Mouse (Mus musculus): Measurements from ENCODE around the gene Btbd3. TPM values are rescaled to one million over a fixed set of nuclear protein-coding genes. Genes with fewer than 3 reads are reported as not detected.

Gene Btbd3
- polyA plus RNA-seq, 1 experiment from 2014 or later = 26.6 TPM

- no peak for ATAC-seq (ENCODE audit: low FRiP score)
- Histone ChIP-seq H3K4me1 (replicated peaks) (no peaks in the 10 kb centered on the region), H3K9ac (no peak overlapping the region), H3K4me3 (no peak overlapping the region), H3K9me3 (no peaks in the 10 kb centered on the region), H3K27ac (no peak overlapping the region), H3K27me3 (no peaks in the 10 kb centered on the region), H3K36me3 (no peaks in the 10 kb centered on the region), H3K4me2 (no peak overlapping the region)
- 31% methylated on average over 4 of the region's 4 CpGs for WGBS
Observed at GRCm38 (mm10) chr2:138515531-138515930, 259.2 kb downstream of the Btbd3 start.

- no peaks in the 10 kb centered on the region for H3K27me3 ChIP-seq
- WGBS = 89% methylated on average over 1 of the region's 1 CpGs
- H3K36me3 ChIP-seq = no peaks in the 10 kb centered on the region
Observed at GRCm38 (mm10) chr2:138528461-138528860, 272.1 kb downstream of the Btbd3 start.

GRCm38 (mm10) chr2:138531160-138531967 is 275.0 kb downstream of the Btbd3 start:
- H3K27ac ChIP-seq = no peak overlapping the region
- H3K9me3 ChIP-seq = no peaks in the 10 kb centered on the region
- H3K4me1 ChIP-seq (replicated peaks) = no peaks in the 10 kb centered on the region
- H3K4me2 ChIP-seq = no peak overlapping the region
- H3K9ac ChIP-seq = no peak overlapping the region
- H3K27me3 ChIP-seq = no peaks in the 10 kb centered on the region
- no peak overlapping the region for H3K4me3 ChIP-seq
- 52% methylated on average over 5 of the region's 5 CpGs for WGBS
- ATAC-seq (ENCODE audit: low FRiP score) = no peak
- no peaks in the 10 kb centered on the region for H3K36me3 ChIP-seq

More at GRCm38 (mm10) chr2:138528461-138528860, 272.1 kb downstream of the Btbd3 start:
- Histone ChIP-seq H3K4me1 (replicated peaks) (no peaks in the 10 kb centered on the region), H3K9ac (no peak overlapping the region), H3K4me2 (no peak overlapping the region), H3K4me3 (no peak overlapping the region), H3K9me3 (no peaks in the 10 kb centered on the region), H3K27ac (no peak overlapping the region)
- ATAC-seq (ENCODE audit: low FRiP score) = no peak

GRCm38 (mm10) chr2:138531992-138532391 is 275.6 kb downstream of the Btbd3 start:
- no peaks in the 10 kb centered on the region for H3K27me3 ChIP-seq
- no peak overlapping the region for H3K27ac ChIP-seq
- no peak overlapping the region for H3K4me2 ChIP-seq
- no peaks in the 10 kb centered on the region for H3K9me3 ChIP-seq
- no peak overlapping the region for H3K4me3 ChIP-seq
- H3K4me1 ChIP-seq (replicated peaks) = no peaks in the 10 kb centered on the region
- no peak overlapping the region for H3K9ac ChIP-seq
- no peak for ATAC-seq (ENCODE audit: low FRiP score)
- no peaks in the 10 kb centered on the region for H3K36me3 ChIP-seq
- 27% methylated on average over 4 of the region's 4 CpGs for whole genome bisulfite sequencing

- Histone ChIP-seq H3K4me1 (replicated peaks) (no peaks in the 10 kb centered on the region), H3K27me3 (no peaks in the 10 kb centered on the region), H3K4me3 (no peak overlapping the region), H3K27ac (no peak overlapping the region), H3K9me3 (no peaks in the 10 kb centered on the region), H3K4me2 (no peak overlapping the region), H3K36me3 (no peaks in the 10 kb centered on the region), H3K9ac (no peak overlapping the region)
- 66% methylated on average over 3 of the region's 3 CpGs for WGBS
- ATAC-seq (ENCODE audit: low FRiP score) = no peak
Observed at GRCm38 (mm10) chr2:138539655-138540054, 283.3 kb downstream of the Btbd3 start.

- H3K4me1 ChIP-seq (replicated peaks) = no peaks in the 10 kb centered on the region
- H3K36me3 ChIP-seq = no peaks in the 10 kb centered on the region
- ATAC-seq (ENCODE audit: low FRiP score) = no peak
- H3K4me3 ChIP-seq = no peak overlapping the region
- no peaks in the 10 kb centered on the region for H3K9me3 ChIP-seq
- WGBS = 84% methylated on average over 2 of the region's 2 CpGs
- no peak overlapping the region for H3K4me2 ChIP-seq
- H3K9ac ChIP-seq = no peak overlapping the region
- no peak overlapping the region for H3K27ac ChIP-seq
- H3K27me3 ChIP-seq = no peaks in the 10 kb centered on the region
Observed at GRCm38 (mm10) chr2:138548990-138549389, 292.6 kb downstream of the Btbd3 start.

GRCm38 (mm10) chr2:138551516-138551915 is 295.2 kb downstream of the Btbd3 start:
- 72% methylated on average over 5 of the region's 5 CpGs for WGBS
- no peaks in the 10 kb centered on the region for H3K36me3 ChIP-seq
- H3K4me1 ChIP-seq (replicated peaks) = no peaks in the 10 kb centered on the region
- H3K4me3 ChIP-seq = no peak overlapping the region
- H3K4me2 ChIP-seq = no peak overlapping the region
- no peaks in the 10 kb centered on the region for H3K9me3 ChIP-seq
- no peak overlapping the region for H3K9ac ChIP-seq
- ATAC-seq (ENCODE audit: low FRiP score) = no peak
- no peaks in the 10 kb centered on the region for H3K27me3 ChIP-seq
- no peak overlapping the region for H3K27ac ChIP-seq

GRCm38 (mm10) chr2:138555106-138555862 is 298.9 kb downstream of the Btbd3 start:
- H3K4me3 ChIP-seq = no peak overlapping the region
- no peak overlapping the region for H3K27ac ChIP-seq
- no peaks in the 10 kb centered on the region for H3K36me3 ChIP-seq
- no peaks in the 10 kb centered on the region for H3K4me1 ChIP-seq (replicated peaks)
- H3K27me3 ChIP-seq = no peaks in the 10 kb centered on the region
- ATAC-seq (ENCODE audit: low FRiP score) = no peak
- no peak overlapping the region for H3K9ac ChIP-seq
- no peak overlapping the region for H3K4me2 ChIP-seq
- H3K9me3 ChIP-seq = no peaks in the 10 kb centered on the region
- WGBS = 88% methylated on average over 11 of the region's 11 CpGs

- H3K4me1 ChIP-seq (replicated peaks) = no peaks in the 10 kb centered on the region
- no peak overlapping the region for H3K27ac ChIP-seq
- H3K9ac ChIP-seq = no peak overlapping the region
- no peak for ATAC-seq (ENCODE audit: low FRiP score)
- no peaks in the 10 kb centered on the region for H3K36me3 ChIP-seq
- H3K9me3 ChIP-seq = no peaks in the 10 kb centered on the region
- WGBS = 89% methylated on average over 2 of the region's 2 CpGs
- no peak overlapping the region for H3K4me2 ChIP-seq
- H3K27me3 ChIP-seq = no peaks in the 10 kb centered on the region
- no peak overlapping the region for H3K4me3 ChIP-seq
Observed at GRCm38 (mm10) chr2:138585930-138586329, 329.6 kb downstream of the Btbd3 start.

GRCm38 (mm10) chr2:138587335-138587734 is 331.0 kb downstream of the Btbd3 start:
- Histone ChIP-seq H3K27ac (no peak overlapping the region), H3K9ac (no peak overlapping the region), H3K4me2 (no peak overlapping the region), H3K36me3 (no peaks in the 10 kb centered on the region), H3K27me3 (no peaks in the 10 kb centered on the region), H3K4me3 (no peak overlapping the region), H3K4me1 (replicated peaks) (no peaks in the 10 kb centered on the region), H3K9me3 (no peaks in the 10 kb centered on the region)
- no peak for ATAC-seq (ENCODE audit: low FRiP score)
- WGBS = 86% methylated on average over 2 of the region's 2 CpGs

GRCm38 (mm10) chr2:138587795-138588545 is 331.6 kb downstream of the Btbd3 start:
- no peak overlapping the region for H3K27ac ChIP-seq
- H3K36me3 ChIP-seq = no peaks in the 10 kb centered on the region
- no peak for ATAC-seq (ENCODE audit: low FRiP score)
- H3K9me3 ChIP-seq = no peaks in the 10 kb centered on the region
- no peak overlapping the region for H3K4me2 ChIP-seq
- H3K9ac ChIP-seq = no peak overlapping the region
- WGBS = 73% methylated on average over 7 of the region's 7 CpGs
- H3K4me1 ChIP-seq (replicated peaks) = no peaks in the 10 kb centered on the region
- H3K27me3 ChIP-seq = no peaks in the 10 kb centered on the region
- H3K4me3 ChIP-seq = no peak overlapping the region

GRCm38 (mm10) chr2:138589105-138589504 is 332.7 kb downstream of the Btbd3 start:
- ATAC-seq (ENCODE audit: low FRiP score) = no peak
- no peak overlapping the region for H3K4me3 ChIP-seq
- H3K9me3 ChIP-seq = no peaks in the 10 kb centered on the region
- H3K4me1 ChIP-seq (replicated peaks) = no peaks in the 10 kb centered on the region
- H3K27ac ChIP-seq = no peak overlapping the region
- H3K9ac ChIP-seq = no peak overlapping the region
- H3K36me3 ChIP-seq = no peaks in the 10 kb centered on the region
- H3K4me2 ChIP-seq = no peak overlapping the region
- H3K27me3 ChIP-seq = no peaks in the 10 kb centered on the region
- WGBS = 71% methylated on average over 3 of the region's 3 CpGs
